ENCODE assay signal across 20 mouse cellular contexts in the genomic region with DNA sequence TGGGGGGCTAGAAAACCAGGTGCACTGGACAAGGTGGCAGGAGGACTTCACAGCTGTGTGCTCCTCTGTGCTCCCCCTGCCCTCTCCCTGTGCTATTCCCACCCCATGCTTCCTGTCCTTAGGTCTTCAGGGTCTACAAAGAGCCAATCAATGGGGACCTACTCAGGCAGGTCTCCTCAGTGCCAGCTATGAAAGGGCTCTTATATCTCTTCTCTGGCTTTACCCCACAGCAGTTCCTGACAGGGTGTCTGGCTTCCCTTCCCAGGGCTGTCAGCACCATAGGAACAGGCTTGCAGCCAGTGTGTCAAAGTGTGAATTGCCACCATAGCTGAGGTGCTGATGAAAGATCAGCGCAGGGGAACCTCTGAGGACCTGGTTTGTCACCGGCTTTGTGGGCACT. TPM values are rescaled to one million over a fixed set of nuclear protein-coding genes. Genes with fewer than 3 reads are reported as not detected.
DNase-seq lines count a peak whose midpoint lies in the region; ATAC-seq and TF ChIP-seq lines count a peak whose summit lies in the region.
"Had no signal": no experiment of that assay in that cellular context is flagged by ENCODE, and none has a peak within 500 bp of the region (broad histone marks: within the 10 kb centered on the region; RNA-seq: fewer than 3 reads in every experiment).

No protein-coding gene starts in this region.

- no peak for TF ChIP-seq EP300 in heart, postnatal 0 days (IDR thresholded peaks at IDR 0.05; ENCODE audit: low read depth)

- no peaks in the 10 kb centered on the region for H3K4me1 ChIP-seq in forebrain, postnatal 0 days (ENCODE audit: insufficient read depth)
- H3K4me1 ChIP-seq in forebrain, embryonic 15.5 days: no peaks in the 10 kb centered on the region
- H3K4me1 ChIP-seq in heart, embryonic 13.5 days: peaks cover 20% of the 10 kb centered on the region
- H3K4me1 ChIP-seq in limb, embryonic 12.5 days (replicated peaks): peaks cover 9% of the 10 kb centered on the region
- peaks cover 12% of the 10 kb centered on the region for H3K4me1 ChIP-seq in limb, embryonic 10.5 days
- peaks cover 6% of the 10 kb centered on the region for H3K4me1 ChIP-seq in heart, postnatal 0 days (ENCODE audit: control insufficient read depth, insufficient read depth)
- peaks cover 6% of the 10 kb centered on the region for H3K4me1 ChIP-seq in liver, embryonic 12.5 days
- H3K4me1 ChIP-seq: forebrain, embryonic 12.5 days; hindbrain, embryonic 15.5 days; kidney, embryonic 15.5 days had no signal

- no peak for DNase-seq in forebrain, postnatal 0 days
- DNase-seq in heart, adult 18-20 months: no peak
- DNase-seq in limb, embryonic 10.5 days (ENCODE audit: low spot score): no peak
- peak; percentile 77 for DNase-seq in heart, postnatal 0 days (ENCODE audit: low spot score)
- DNase-seq: adrenal gland, postnatal 14 days; cerebellum, adult 2 months; cerebellum, postnatal 10 days; gastrocnemius, postnatal 25 days; kidney, adult 2 months had no signal

- no peak overlapping the region for H3K27ac ChIP-seq in forebrain, postnatal 0 days (ENCODE audit: low read depth, low read length)
- H3K27ac ChIP-seq in forebrain, embryonic 15.5 days (replicated peaks): no peak overlapping the region
- 0 out of 2 replicates have a peak overlapping the region, but pooled peaks have one; percentile 12 for H3K27ac ChIP-seq in heart, embryonic 13.5 days (replicated peaks)
- H3K27ac ChIP-seq in limb, embryonic 12.5 days: no peak overlapping the region
- no peak overlapping the region for H3K27ac ChIP-seq in limb, embryonic 10.5 days
- H3K27ac ChIP-seq in heart, postnatal 0 days (ENCODE audit: low read depth): no peak overlapping the region
- H3K27ac ChIP-seq in liver, embryonic 12.5 days: no peak overlapping the region
- H3K27ac ChIP-seq: forebrain, embryonic 12.5 days; gastrocnemius, adult 2 months; hindbrain, embryonic 15.5 days; kidney, embryonic 15.5 days had no signal

- H3K27me3 ChIP-seq in forebrain, postnatal 0 days (ENCODE audit: insufficient read depth, low read length): no peaks in the 10 kb centered on the region
- H3K27me3 ChIP-seq in forebrain, embryonic 15.5 days: no peaks in the 10 kb centered on the region
- peaks cover 49% of the 10 kb centered on the region for H3K27me3 ChIP-seq in heart, embryonic 13.5 days (replicated peaks)
- no peaks in the 10 kb centered on the region; the same call in 1 of the 2 replicates for H3K27me3 ChIP-seq in limb, embryonic 12.5 days
- no peaks in the 10 kb centered on the region for H3K27me3 ChIP-seq in limb, embryonic 10.5 days (ENCODE audit: low read depth, poor library complexity, severe bottlenecking)
- H3K27me3 ChIP-seq in heart, postnatal 0 days (ENCODE audit: control insufficient read depth, insufficient read depth, low read length): peaks cover 9% of the 10 kb centered on the region; the same call in 1 of the 2 replicates
- H3K27me3 ChIP-seq in liver, embryonic 12.5 days (replicated peaks): no peaks in the 10 kb centered on the region
- H3K27me3 ChIP-seq: hindbrain, embryonic 15.5 days; kidney, embryonic 15.5 days; Patski had no signal

- H3K36me3 ChIP-seq in forebrain, postnatal 0 days (ENCODE audit: insufficient read depth): no peaks in the 10 kb centered on the region
- no peaks in the 10 kb centered on the region for H3K36me3 ChIP-seq in forebrain, embryonic 15.5 days
- no peaks in the 10 kb centered on the region for H3K36me3 ChIP-seq in heart, embryonic 13.5 days
- H3K36me3 ChIP-seq in limb, embryonic 12.5 days: no peaks in the 10 kb centered on the region
- H3K36me3 ChIP-seq in limb, embryonic 10.5 days: no peaks in the 10 kb centered on the region
- no peaks in the 10 kb centered on the region for H3K36me3 ChIP-seq in heart, postnatal 0 days (replicated peaks; ENCODE audit: control insufficient read depth, insufficient read depth, low read length)
- H3K36me3 ChIP-seq in liver, embryonic 12.5 days: peaks cover 54% of the 10 kb centered on the region
- H3K36me3 ChIP-seq: forebrain, embryonic 12.5 days; hindbrain, embryonic 15.5 days; kidney, embryonic 15.5 days had no signal

- TF ChIP-seq CTCF in forebrain, postnatal 0 days (IDR thresholded peaks at IDR 0.05; ENCODE audit: low read depth): no peak
- TF ChIP-seq CTCF in heart, postnatal 0 days (IDR thresholded peaks at IDR 0.05; ENCODE audit: low read depth): no peak

- H3K4me3 ChIP-seq in forebrain, postnatal 0 days (ENCODE audit: low read depth, low read length): no peak overlapping the region
- no peak overlapping the region for H3K4me3 ChIP-seq in forebrain, embryonic 15.5 days
- H3K4me3 ChIP-seq in heart, embryonic 13.5 days: no peak overlapping the region
- H3K4me3 ChIP-seq in limb, embryonic 12.5 days (replicated peaks): no peak overlapping the region
- H3K4me3 ChIP-seq in limb, embryonic 10.5 days: no peak overlapping the region
- no peak overlapping the region for H3K4me3 ChIP-seq in heart, postnatal 0 days (ENCODE audit: low read depth, low read length)
- no peak overlapping the region for H3K4me3 ChIP-seq in liver, embryonic 12.5 days
- H3K4me3 ChIP-seq: forebrain, embryonic 12.5 days; gastrocnemius, adult 2 months; hindbrain, embryonic 15.5 days; kidney, embryonic 15.5 days had no signal

- no peak overlapping the region for H3K4me2 ChIP-seq in forebrain, postnatal 0 days (ENCODE audit: low read depth)
- H3K4me2 ChIP-seq in forebrain, embryonic 15.5 days (replicated peaks): no peak overlapping the region
- H3K4me2 ChIP-seq in heart, embryonic 13.5 days: peak overlapping the region; percentile 34
- H3K4me2 ChIP-seq in limb, embryonic 12.5 days: no peak overlapping the region
- peak overlapping the region; percentile 14; the same call in 1 of the 2 replicates for H3K4me2 ChIP-seq in heart, postnatal 0 days (ENCODE audit: low read depth, low read length)
- H3K4me2 ChIP-seq in liver, embryonic 12.5 days: no peak overlapping the region
- H3K4me2 ChIP-seq: forebrain, embryonic 12.5 days; hindbrain, embryonic 15.5 days; kidney, embryonic 15.5 days had no signal

- no peak overlapping the region for H3K9ac ChIP-seq in forebrain, postnatal 0 days
- H3K9ac ChIP-seq in forebrain, embryonic 15.5 days (replicated peaks): no peak overlapping the region
- H3K9ac ChIP-seq in heart, embryonic 13.5 days: no peak overlapping the region
- no peak overlapping the region for H3K9ac ChIP-seq in limb, embryonic 12.5 days (replicated peaks)
- H3K9ac ChIP-seq in heart, postnatal 0 days (replicated peaks; ENCODE audit: low read depth, low read length): no peak overlapping the region
- no peak overlapping the region for H3K9ac ChIP-seq in liver, embryonic 12.5 days
- H3K9ac ChIP-seq: forebrain, embryonic 12.5 days; hindbrain, embryonic 15.5 days; kidney, embryonic 15.5 days had no signal

- H3K9me3 ChIP-seq in forebrain, postnatal 0 days (ENCODE audit: low read length): no peaks in the 10 kb centered on the region
- no peaks in the 10 kb centered on the region for H3K9me3 ChIP-seq in forebrain, embryonic 15.5 days
- 0 out of 2 replicates have a peak, but pooled peaks cover 5% of the 10 kb centered on the region for H3K9me3 ChIP-seq in heart, embryonic 13.5 days
- H3K9me3 ChIP-seq in limb, embryonic 12.5 days: no peaks in the 10 kb centered on the region
- no peaks in the 10 kb centered on the region for H3K9me3 ChIP-seq in limb, embryonic 10.5 days (replicated peaks)
- H3K9me3 ChIP-seq in heart, postnatal 0 days (replicated peaks; ENCODE audit: control insufficient read depth, low read length): peaks cover 3% of the 10 kb centered on the region; the same call in 1 of the 2 replicates
- H3K9me3 ChIP-seq in liver, embryonic 12.5 days (replicated peaks): no peaks in the 10 kb centered on the region
- H3K9me3 ChIP-seq: forebrain, embryonic 12.5 days; hindbrain, embryonic 15.5 days; kidney, embryonic 15.5 days had no signal

- WGBS in forebrain, postnatal 0 days: 74% methylated on average over 2 of the region's 2 CpGs
- WGBS in forebrain, embryonic 15.5 days: 78% methylated on average over 2 of the region's 2 CpGs
- WGBS in heart, embryonic 13.5 days: 20% methylated on average over 2 of the region's 2 CpGs
- WGBS in limb, embryonic 12.5 days: 84% methylated on average over 2 of the region's 2 CpGs
- 77% methylated on average over 2 of the region's 2 CpGs for WGBS in limb, embryonic 10.5 days
- 48% methylated on average over 2 of the region's 2 CpGs for WGBS in heart, postnatal 0 days
- 74% methylated on average over 2 of the region's 2 CpGs for WGBS in liver, embryonic 12.5 days (ENCODE audit: insufficient replicate concordance)

- ATAC-seq in forebrain, postnatal 0 days: peak; percentile 42; the same call in 1 of the 2 replicates
- ATAC-seq in forebrain, embryonic 15.5 days (replicated peaks): no peak
- ATAC-seq in heart, embryonic 13.5 days (ENCODE audit: extremely low read depth, insufficient number of reproducible peaks, low FRiP score, low TSS enrichment): no peak
- 0 out of 2 replicates have a peak, but pooled peaks have one; percentile 42 for ATAC-seq in limb, embryonic 12.5 days (ENCODE audit: insufficient number of reproducible peaks, insufficient read depth, low FRiP score, low TSS enrichment, low read depth)
- ATAC-seq in heart, postnatal 0 days (ENCODE audit: insufficient read depth, low read depth): peak; percentile 96
- ATAC-seq in liver, embryonic 12.5 days: no peak
- ATAC-seq: activated CD4-positive, CD25-positive, alpha-beta regulatory T cell, adult 4 months; intestine, embryonic 16.5 days; Patski had no signal

RNA-seq across cellular contexts. Expression of a gene that starts 15.4 kb away (rescaled TPM):
- 1.4 and 1.8 TPM in 2 replicates for total RNA-seq in forebrain, postnatal 0 days (2014; rRNA removed)
- 0.73 and 0.82 TPM in 2 replicates for polyA plus RNA-seq in forebrain, postnatal 0 days (2015; fragmentation: Nextera tagmentation; extraction: Ambion mirVana)
- polyA plus RNA-seq in forebrain, embryonic 15.5 days (2015; fragmentation: Nextera tagmentation; extraction: Ambion mirVana): 0.48 and 1.2 TPM in 2 replicates
- 0.85 and 1.7 TPM in 2 replicates for polyA plus RNA-seq in heart, embryonic 13.5 days (2015; fragmentation: Nextera tagmentation; extraction: Ambion mirVana)
- 1 to 10 TPM; 1.8 to 3.0 TPM for total RNA-seq in heart, adult 18-20 months (2021)
- 0.43 and 1.3 TPM in 2 replicates for polyA plus RNA-seq in limb, embryonic 12.5 days (2016; fragmentation: Nextera tagmentation; extraction: Ambion mirVana)
- polyA plus RNA-seq in limb, embryonic 10.5 days (2016; fragmentation: Nextera tagmentation; extraction: Ambion mirVana): 0.64 and 0.78 TPM in 2 replicates
- total RNA-seq in heart, postnatal 0 days (2014; rRNA removed; ENCODE audit: low replicate concordance): 3.4 and 10.9 TPM in 2 replicates
- 0.46 and 0.85 TPM in 2 replicates for polyA plus RNA-seq in heart, postnatal 0 days (2015; fragmentation: Nextera tagmentation; extraction: Ambion mirVana)
- 8.5 and 8.9 TPM in 2 replicates for polyA plus RNA-seq in liver, embryonic 12.5 days (2016; fragmentation: Nextera tagmentation; extraction: Ambion mirVana)

RNA-seq across cellular contexts. Expression of a gene that starts 31.4 kb away (rescaled TPM):
- 87.1 and 89.3 TPM in 2 replicates for total RNA-seq in forebrain, postnatal 0 days (2014; rRNA removed)
- polyA plus RNA-seq in forebrain, postnatal 0 days (2015; fragmentation: Nextera tagmentation; extraction: Ambion mirVana): 69.8 and 70.2 TPM in 2 replicates
- polyA plus RNA-seq in forebrain, embryonic 15.5 days (2015; fragmentation: Nextera tagmentation; extraction: Ambion mirVana): 78.5 and 84.2 TPM in 2 replicates
- 63.1 and 65.4 TPM in 2 replicates for polyA plus RNA-seq in heart, embryonic 13.5 days (2015; fragmentation: Nextera tagmentation; extraction: Ambion mirVana)
- total RNA-seq in heart, adult 18-20 months (2021): 10 to 100 TPM; 14.9 to 19.2 TPM
- 91.0 and 91.7 TPM in 2 replicates for polyA plus RNA-seq in limb, embryonic 12.5 days (2016; fragmentation: Nextera tagmentation; extraction: Ambion mirVana)
- polyA plus RNA-seq in limb, embryonic 10.5 days (2016; fragmentation: Nextera tagmentation; extraction: Ambion mirVana): 87.2 and 96.1 TPM in 2 replicates
- 54.2 and 54.6 TPM in 2 replicates for total RNA-seq in heart, postnatal 0 days (2014; rRNA removed; ENCODE audit: low replicate concordance)
- polyA plus RNA-seq in heart, postnatal 0 days (2015; fragmentation: Nextera tagmentation; extraction: Ambion mirVana): 36.2 and 38.2 TPM in 2 replicates
- polyA plus RNA-seq in liver, embryonic 12.5 days (2016; fragmentation: Nextera tagmentation; extraction: Ambion mirVana): 75.7 and 78.4 TPM in 2 replicates

Comparison
In these comparisons a context has a peak if more than half of its experiments do, and no peak if none do; other contexts are left out.
1. ATAC-seq: peak in forebrain, postnatal 0 days (single experiment), limb, embryonic 12.5 days (single experiment) and heart, postnatal 0 days (single experiment); none in forebrain, embryonic 15.5 days (single experiment), heart, embryonic 13.5 days (single experiment) and liver, embryonic 12.5 days (single experiment).
2. H3K4me2 ChIP-seq: peak in heart, embryonic 13.5 days (single experiment) and heart, postnatal 0 days (single experiment); none in forebrain, postnatal 0 days (single experiment), forebrain, embryonic 15.5 days (single experiment), limb, embryonic 12.5 days (single experiment) and liver, embryonic 12.5 days (single experiment).